Mouse (Mus musculus) olfactory bulb, adult 2 months (tissue): ENCODE results near the gene Clybl.

ENCODE experiments used
- CTCF ChIP-seq: fragments of 200-500 bp; IDR thresholded peaks from 2 replicates; pipeline ENCODE4 v1.5.1; 2012; ENCODE audit warnings: low read depth, mild to moderate bottlenecking, low read length, moderate library complexity; ENCODE audit not compliant: insufficient read depth
- POLR2A ChIP-seq: fragments of 200-500 bp; IDR thresholded peaks from 2 replicates; pipeline ENCODE4 v1.6.1; 2012; ENCODE audit warnings: mild to moderate bottlenecking, low read depth, low read length, moderate library complexity; ENCODE audit not compliant: insufficient read depth

DNA sequence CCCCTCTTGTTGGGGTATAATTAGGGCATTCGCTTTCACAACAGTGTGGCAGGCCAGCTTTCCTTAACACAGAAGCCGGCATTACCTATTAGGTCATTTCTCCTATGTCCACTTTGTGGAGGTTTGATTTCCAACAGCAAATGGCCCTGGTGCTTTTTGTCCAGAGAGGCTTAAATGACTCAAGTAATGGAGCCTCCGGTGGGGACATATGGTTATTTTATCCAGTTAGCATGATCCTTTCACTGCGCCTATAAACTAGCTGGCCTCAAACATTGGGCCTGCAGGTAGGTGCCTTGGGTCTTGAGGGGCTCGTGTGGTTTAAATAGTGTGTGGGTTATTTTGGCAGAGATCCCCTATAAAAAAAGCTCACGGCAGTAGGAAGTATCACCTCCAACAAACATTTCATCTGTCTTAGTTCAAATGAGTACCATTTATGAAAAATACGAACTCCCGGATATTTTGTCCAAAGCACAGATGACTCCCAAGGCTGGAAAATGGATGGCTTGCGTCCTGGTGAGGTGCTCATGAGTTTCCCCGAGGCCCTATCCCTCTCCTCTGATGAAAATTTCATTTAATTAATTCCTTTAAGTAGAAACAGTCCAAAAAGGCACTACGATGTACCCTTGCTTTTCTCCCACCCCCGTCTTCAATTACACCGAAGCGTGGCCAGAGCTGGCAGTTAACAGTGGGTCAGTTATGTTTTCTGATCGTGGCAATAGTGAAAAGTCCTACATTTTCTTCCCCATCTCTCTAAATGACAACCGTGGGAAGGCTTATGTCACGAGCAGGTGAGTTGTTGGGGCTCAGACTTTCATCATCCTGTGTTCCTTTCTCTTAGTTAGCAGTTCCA is 205.0 kb downstream of the Clybl start:
- no peak for TF ChIP-seq CTCF
- TF ChIP-seq POLR2A: no peak
